Mouse (Mus musculus): ENCODE measurements around the gene Fasl. TPM values are rescaled to one million over a fixed set of nuclear protein-coding genes. Genes with fewer than 3 reads are reported as not detected.

Gene Fasl
- polyA plus RNA-seq, 1 experiment from 2014 or later = not detected

GRCm38 (mm10) chr1:161791854-161792686 is 3.8 kb upstream of the Fasl start:
- Histone ChIP-seq H3K27me3 (no peaks in the 10 kb centered on the region), H3K4me3 (replicated peaks) (peak overlapping the region; percentile 10; the same call in 1 of the 2 replicates), H3K9me3 (replicated peaks) (no peaks in the 10 kb centered on the region), H3K4me2 (peak overlapping the region; percentile 63), H3K36me3 (no peaks in the 10 kb centered on the region), H3K9ac (peak overlapping the region; percentile 33; the same call in 1 of the 2 replicates), H3K27ac (peak overlapping the region; percentile 92), H3K4me1 (replicated peaks) (peaks cover 65% of the 10 kb centered on the region)
- WGBS (ENCODE audit: insufficient replicate concordance) = 43% methylated on average over 8 of the region's 8 CpGs
- ATAC-seq (ENCODE audit: low read depth) (peak; percentile 90), DNase-seq (peak; percentile 56)

GRCm38 (mm10) chr1:161782725-161783124 is 5.6 kb downstream of the Fasl start:
- Histone ChIP-seq H3K9me3 (replicated peaks) (no peaks in the 10 kb centered on the region), H3K27me3 (no peaks in the 10 kb centered on the region; the same call in 1 of the 2 replicates), H3K4me3 (replicated peaks) (no peak overlapping the region), H3K27ac (no peak overlapping the region), H3K4me1 (replicated peaks) (no peaks in the 10 kb centered on the region), H3K4me2 (no peak overlapping the region), H3K36me3 (no peaks in the 10 kb centered on the region), H3K9ac (no peak overlapping the region)
- DNase-seq = no peak
- ATAC-seq (ENCODE audit: low read depth) = no peak
- 71% methylated on average over 2 of the region's 2 CpGs for WGBS (ENCODE audit: insufficient replicate concordance)

- ATAC-seq (ENCODE audit: low read depth) (no peak), DNase-seq (no peak)
- no peak overlapping the region for H3K9ac ChIP-seq
- no peaks in the 10 kb centered on the region for H3K9me3 ChIP-seq (replicated peaks)
- no peaks in the 10 kb centered on the region; the same call in 1 of the 2 replicates for H3K27me3 ChIP-seq
- H3K4me3 ChIP-seq (replicated peaks) = no peak overlapping the region
- WGBS (ENCODE audit: insufficient replicate concordance) = 61% methylated on average over 5 of the region's 5 CpGs
- no peaks in the 10 kb centered on the region for H3K36me3 ChIP-seq
- no peaks in the 10 kb centered on the region for H3K4me1 ChIP-seq (replicated peaks)
- no peak overlapping the region for H3K4me2 ChIP-seq
- no peak overlapping the region for H3K27ac ChIP-seq
These were observed 6.7 kb downstream of the Fasl start for GRCm38 (mm10) chr1:161781594-161781993.

GRCm38 (mm10) chr1:161779057-161779456 is 9.2 kb downstream of the Fasl start:
- Histone ChIP-seq H3K4me3 (replicated peaks) (no peak overlapping the region), H3K9me3 (replicated peaks) (no peaks in the 10 kb centered on the region), H3K4me1 (replicated peaks) (no peaks in the 10 kb centered on the region), H3K9ac (no peak overlapping the region), H3K36me3 (no peaks in the 10 kb centered on the region), H3K4me2 (no peak overlapping the region), H3K27ac (no peak overlapping the region), H3K27me3 (no peaks in the 10 kb centered on the region; the same call in 1 of the 2 replicates)
- ATAC-seq (ENCODE audit: low read depth) = no peak
- DNase-seq = no peak

GRCm38 (mm10) chr1:161775151-161775550 is 13.1 kb downstream of the Fasl start:
- WGBS (ENCODE audit: insufficient replicate concordance) = 78% methylated on average over 6 of the region's 6 CpGs
- no peaks in the 10 kb centered on the region for H3K36me3 ChIP-seq
- H3K9ac ChIP-seq = no peak overlapping the region
- H3K27me3 ChIP-seq = no peaks in the 10 kb centered on the region
- H3K9me3 ChIP-seq (replicated peaks) = no peaks in the 10 kb centered on the region
- no peak overlapping the region for H3K27ac ChIP-seq
- ATAC-seq (ENCODE audit: low read depth) (no peak), DNase-seq (no peak)
- peaks cover 17% of the 10 kb centered on the region for H3K4me1 ChIP-seq (replicated peaks)
- no peak overlapping the region for H3K4me2 ChIP-seq
- no peak overlapping the region for H3K4me3 ChIP-seq (replicated peaks)

- ATAC-seq (ENCODE audit: low read depth) = peak; percentile 78
- DNase-seq = no peak
These were observed 17.0 kb downstream of the Fasl start for GRCm38 (mm10) chr1:161771293-161771692.

GRCm38 (mm10) chr1:161769329-161769728 is 19.0 kb downstream of the Fasl start:
- Histone ChIP-seq H3K36me3 (no peaks in the 10 kb centered on the region), H3K4me2 (no peak overlapping the region), H3K9ac (no peak overlapping the region), H3K27me3 (0 out of 2 replicates have a peak, but pooled peaks cover 3% of the 10 kb centered on the region), H3K9me3 (replicated peaks) (no peaks in the 10 kb centered on the region), H3K27ac (no peak overlapping the region), H3K4me1 (replicated peaks) (peaks cover 43% of the 10 kb centered on the region), H3K4me3 (replicated peaks) (no peak overlapping the region)
- 38% methylated on average over 1 of the region's 1 CpGs for WGBS (ENCODE audit: insufficient replicate concordance)
- no peak for DNase-seq
- no peak for ATAC-seq (ENCODE audit: low read depth)

More at GRCm38 (mm10) chr1:161771293-161771692, 17.0 kb downstream of the Fasl start:
- H3K36me3 ChIP-seq = no peaks in the 10 kb centered on the region
- H3K9me3 ChIP-seq (replicated peaks) = no peaks in the 10 kb centered on the region
- no peaks in the 10 kb centered on the region for H3K27me3 ChIP-seq
- H3K27ac ChIP-seq = no peak overlapping the region
- H3K4me3 ChIP-seq (replicated peaks) = no peak overlapping the region
- no peak overlapping the region for H3K4me2 ChIP-seq
- no peak overlapping the region for H3K9ac ChIP-seq
- peaks cover 39% of the 10 kb centered on the region for H3K4me1 ChIP-seq (replicated peaks)
- 29% methylated on average over 2 of the region's 2 CpGs for WGBS (ENCODE audit: insufficient replicate concordance)

- H3K27ac ChIP-seq = no peak overlapping the region
- DNase-seq (no peak), ATAC-seq (ENCODE audit: low read depth) (peak; percentile 61)
- peak overlapping the region; percentile 42 for H3K4me3 ChIP-seq (replicated peaks)
- H3K9me3 ChIP-seq (replicated peaks) = no peaks in the 10 kb centered on the region
- no peaks in the 10 kb centered on the region for H3K36me3 ChIP-seq
- 0 out of 2 replicates have a peak, but pooled peaks cover 3% of the 10 kb centered on the region for H3K27me3 ChIP-seq
- peak overlapping the region; percentile 65 for H3K4me2 ChIP-seq
- WGBS (ENCODE audit: insufficient replicate concordance) = 8% methylated on average over 12 of the region's 12 CpGs
- H3K4me1 ChIP-seq (replicated peaks) = peaks cover 43% of the 10 kb centered on the region
- H3K9ac ChIP-seq = peak overlapping the region; percentile 28; the same call in 1 of the 2 replicates
These were observed 21.2 kb downstream of the Fasl start for GRCm38 (mm10) chr1:161767101-161767524.

- Histone ChIP-seq H3K9me3 (replicated peaks) (no peaks in the 10 kb centered on the region), H3K4me1 (replicated peaks) (peaks cover 39% of the 10 kb centered on the region), H3K4me2 (peak overlapping the region; percentile 65), H3K9ac (0 out of 2 replicates have a peak overlapping the region, but pooled peaks have one; percentile 28), H3K4me3 (replicated peaks) (peak overlapping the region; percentile 42), H3K36me3 (no peaks in the 10 kb centered on the region), H3K27me3 (0 out of 2 replicates have a peak, but pooled peaks cover 3% of the 10 kb centered on the region), H3K27ac (no peak overlapping the region)
- 13% methylated on average over 5 of the region's 5 CpGs for WGBS (ENCODE audit: insufficient replicate concordance)
- ATAC-seq (ENCODE audit: low read depth) = peak; percentile 87
- DNase-seq = peak; percentile 70
These were observed 21.6 kb downstream of the Fasl start for GRCm38 (mm10) chr1:161766656-161767055.

- H3K27ac ChIP-seq = no peak overlapping the region
- no peak overlapping the region for H3K9ac ChIP-seq
- H3K4me3 ChIP-seq (replicated peaks) = no peak overlapping the region
- no peaks in the 10 kb centered on the region for H3K36me3 ChIP-seq
- no peak for DNase-seq
- peaks cover 34% of the 10 kb centered on the region for H3K4me1 ChIP-seq (replicated peaks)
- H3K9me3 ChIP-seq (replicated peaks) = no peaks in the 10 kb centered on the region
- no peak overlapping the region for H3K4me2 ChIP-seq
- ATAC-seq (ENCODE audit: low read depth) = no peak
- 43% methylated on average over 5 of the region's 5 CpGs for WGBS (ENCODE audit: insufficient replicate concordance)
- H3K27me3 ChIP-seq = 0 out of 2 replicates have a peak, but pooled peaks cover 3% of the 10 kb centered on the region
These were observed 22.4 kb downstream of the Fasl start for GRCm38 (mm10) chr1:161765932-161766331.

GRCm38 (mm10) chr1:161764964-161765363 is 23.3 kb downstream of the Fasl start:
- ATAC-seq (ENCODE audit: low read depth) = no peak
- 0 out of 2 replicates have a peak, but pooled peaks cover 7% of the 10 kb centered on the region for H3K27me3 ChIP-seq
- H3K4me3 ChIP-seq (replicated peaks) = no peak overlapping the region
- no peak overlapping the region for H3K27ac ChIP-seq
- H3K9me3 ChIP-seq (replicated peaks) = no peaks in the 10 kb centered on the region
- peaks cover 24% of the 10 kb centered on the region for H3K4me1 ChIP-seq (replicated peaks)
- 81% methylated on average over 1 of the region's 1 CpGs for WGBS (ENCODE audit: insufficient replicate concordance)
- no peak overlapping the region for H3K9ac ChIP-seq
- DNase-seq = no peak
- H3K36me3 ChIP-seq = no peaks in the 10 kb centered on the region
- H3K4me2 ChIP-seq = no peak overlapping the region
